Mouse (Mus musculus) forebrain, embryonic 16.5 days (tissue): ENCODE measurements around the gene Rapgef5. TPM values are rescaled to one million over a fixed set of nuclear protein-coding genes. Genes with fewer than 3 reads are reported as not detected.

Source experiments
- ATAC-seq: fragments of 200-750 bp; cut with Nextera tagmentation; 2 replicates; pipeline ENCODE4 v1.8.0; 2017; ENCODE audit warnings: mild to moderate bottlenecking, moderate library complexity
- H3K27ac ChIP-seq: fragments of 300-500 bp; sonication (generic); 2 replicates; pipeline ENCODE4 v1.5.1; 2014; ENCODE audit warnings: low read length, control low read depth
- H3K27me3 ChIP-seq: fragments of 300-500 bp; sonication (generic); replicated peaks from 2 replicates; pipeline ENCODE4 v1.6.1; 2014; ENCODE audit warnings: low read length; ENCODE audit not compliant: control insufficient read depth, insufficient read depth
- H3K36me3 ChIP-seq: fragments of 300-500 bp; sonication (generic); 2 replicates; pipeline ENCODE4 v1.6.1; 2014; ENCODE audit not compliant: control insufficient read depth, insufficient read depth
- H3K4me1 ChIP-seq: fragments of 300-500 bp; sonication (generic); replicated peaks from 2 replicates; pipeline ENCODE4 v1.6.1; 2014; ENCODE audit warnings: low read length; ENCODE audit not compliant: control insufficient read depth, insufficient read depth
- H3K4me2 ChIP-seq: fragments of 300-500 bp; sonication (generic); 2 replicates; pipeline ENCODE4 v1.6.1; 2014; ENCODE audit warnings: mild to moderate bottlenecking, low read length, control low read depth
- H3K4me3 ChIP-seq: fragments of 300-500 bp; sonication (generic); replicated peaks from 2 replicates; pipeline ENCODE4 v1.5.1; 2014; ENCODE audit warnings: mild to moderate bottlenecking, low read length, control low read depth
- H3K9ac ChIP-seq: fragments of 300-500 bp; sonication (generic); replicated peaks from 2 replicates; pipeline ENCODE4 v1.6.1; 2014; ENCODE audit warnings: low read depth, low read length, control low read depth
- H3K9me3 ChIP-seq: fragments of 300-500 bp; sonication (generic); 2 replicates; pipeline ENCODE4 v1.6.1; 2016; ENCODE audit warnings: low read length; ENCODE audit not compliant: control insufficient read depth
- WGBS: fragments of 180-500 bp; shearing (Covaris S2); extraction: QIAGEN DNeasy Blood & Tissue Kit; methylation state at CpG from one replicate; pipeline ENCODE4 v1.1.7; 2014; 5-methylcytosine and 5-hydroxymethylcytosine counted together
- polyA plus RNA-seq: library from polyadenylated mRNA; unstranded; fragments of >200 nt; fragmentation: Nextera tagmentation; extraction: Ambion mirVana; gene quantifications from 2 replicates; pipeline ENCODE4 v1.2.1, GENCODE M21; 2015

The Rapgef5 gene
- polyA plus RNA-seq, 1 experiment from 2014 or later: 36.6 TPM

GRCm38 (mm10) chr12:117751520-117752383 lies 235.5 kb downstream of the Rapgef5 start:
- Histone ChIP-seq H3K9me3 (no peaks in the 10 kb centered on the region), H3K36me3 (peaks cover 2% of the 10 kb centered on the region; the same call in 1 of the 2 replicates), H3K4me2 (peak overlapping the region; percentile 42), H3K9ac (peak overlapping the region; percentile 5), H3K27ac (peak overlapping the region; percentile 38), H3K27me3 (no peaks in the 10 kb centered on the region), H3K4me1 (peaks cover 15% of the 10 kb centered on the region), H3K4me3 (0 out of 2 replicates have a peak overlapping the region, but pooled peaks have one; percentile 10)
- ATAC-seq: peak; percentile 77
- 17% methylated on average over 25 of the region's 25 CpGs for WGBS

GRCm38 (mm10) chr12:117756010-117756409 lies 239.7 kb downstream of the Rapgef5 start:
- 68% methylated on average over 7 of the region's 7 CpGs for WGBS
- Histone ChIP-seq H3K4me3 (no peak overlapping the region), H3K36me3 (0 out of 2 replicates have a peak, but pooled peaks cover 6% of the 10 kb centered on the region), H3K27me3 (no peaks in the 10 kb centered on the region), H3K27ac (no peak overlapping the region), H3K9ac (no peak overlapping the region), H3K4me1 (peaks cover 12% of the 10 kb centered on the region), H3K9me3 (no peaks in the 10 kb centered on the region), H3K4me2 (no peak overlapping the region)
- no peak for ATAC-seq

GRCm38 (mm10) chr12:117760373-117760772 lies 244.1 kb downstream of the Rapgef5 start:
- no peak overlapping the region for H3K4me3 ChIP-seq
- ATAC-seq: no peak
- no peaks in the 10 kb centered on the region for H3K9me3 ChIP-seq
- no peak overlapping the region for H3K9ac ChIP-seq
- H3K4me1 ChIP-seq: peaks cover 6% of the 10 kb centered on the region
- H3K36me3 ChIP-seq: 0 out of 2 replicates have a peak, but pooled peaks cover 6% of the 10 kb centered on the region
- no peak overlapping the region for H3K4me2 ChIP-seq
- H3K27ac ChIP-seq: no peak overlapping the region
- no peaks in the 10 kb centered on the region for H3K27me3 ChIP-seq
- WGBS: 92% methylated on average over 5 of the region's 5 CpGs

- Histone ChIP-seq H3K9me3 (no peaks in the 10 kb centered on the region), H3K27me3 (no peaks in the 10 kb centered on the region), H3K4me2 (no peak overlapping the region), H3K27ac (no peak overlapping the region), H3K9ac (no peak overlapping the region), H3K4me1 (peaks cover 6% of the 10 kb centered on the region), H3K36me3 (0 out of 2 replicates have a peak, but pooled peaks cover 6% of the 10 kb centered on the region), H3K4me3 (no peak overlapping the region)
- ATAC-seq: no peak
Observed at GRCm38 (mm10) chr12:117760846-117761245, 244.6 kb downstream of the Rapgef5 start.

GRCm38 (mm10) chr12:117761698-117762097 lies 245.4 kb downstream of the Rapgef5 start:
- no peak overlapping the region for H3K27ac ChIP-seq
- peak; percentile 77 for ATAC-seq
- WGBS: 21% methylated on average over 1 of the region's 1 CpGs

GRCm38 (mm10) chr12:117763247-117763646 lies 247.0 kb downstream of the Rapgef5 start:
- H3K4me1 ChIP-seq: peaks cover 6% of the 10 kb centered on the region
- no peaks in the 10 kb centered on the region for H3K36me3 ChIP-seq
- WGBS: 86% methylated on average over 3 of the region's 3 CpGs
- ATAC-seq: no peak
- H3K9me3 ChIP-seq: no peaks in the 10 kb centered on the region
- H3K4me3 ChIP-seq: no peak overlapping the region
- no peaks in the 10 kb centered on the region for H3K27me3 ChIP-seq
- no peak overlapping the region for H3K4me2 ChIP-seq
- H3K9ac ChIP-seq: no peak overlapping the region
- H3K27ac ChIP-seq: no peak overlapping the region

More at GRCm38 (mm10) chr12:117761698-117762097, 245.4 kb downstream of the Rapgef5 start:
- Histone ChIP-seq H3K4me2 (no peak overlapping the region), H3K27me3 (no peaks in the 10 kb centered on the region), H3K9ac (no peak overlapping the region), H3K4me3 (no peak overlapping the region), H3K9me3 (no peaks in the 10 kb centered on the region), H3K4me1 (peaks cover 6% of the 10 kb centered on the region), H3K36me3 (0 out of 2 replicates have a peak, but pooled peaks cover 4% of the 10 kb centered on the region)

GRCm38 (mm10) chr12:117764839-117765238 lies 248.6 kb downstream of the Rapgef5 start:
- Histone ChIP-seq H3K27ac (no peak overlapping the region), H3K9me3 (no peaks in the 10 kb centered on the region), H3K27me3 (no peaks in the 10 kb centered on the region), H3K4me1 (peaks cover 6% of the 10 kb centered on the region), H3K4me2 (no peak overlapping the region), H3K9ac (no peak overlapping the region), H3K36me3 (no peaks in the 10 kb centered on the region), H3K4me3 (no peak overlapping the region)
- peak; percentile 57 for ATAC-seq
- 10% methylated on average over 7 of the region's 7 CpGs for WGBS

GRCm38 (mm10) chr12:117769113-117769512 lies 252.8 kb downstream of the Rapgef5 start:
- Histone ChIP-seq H3K4me2 (no peak overlapping the region), H3K9me3 (no peaks in the 10 kb centered on the region), H3K36me3 (no peaks in the 10 kb centered on the region), H3K4me3 (no peak overlapping the region), H3K27me3 (peaks cover 2% of the 10 kb centered on the region; the same call in 1 of the 2 replicates), H3K4me1 (no peaks in the 10 kb centered on the region), H3K27ac (no peak overlapping the region), H3K9ac (no peak overlapping the region)
- 4% methylated on average over 5 of the region's 5 CpGs for WGBS
- ATAC-seq: peak; percentile 34; the same call in 1 of the 2 replicates

- H3K9me3 ChIP-seq: no peaks in the 10 kb centered on the region
- H3K4me2 ChIP-seq: no peak overlapping the region
- H3K27me3 ChIP-seq: peaks cover 2% of the 10 kb centered on the region; the same call in 1 of the 2 replicates
- H3K9ac ChIP-seq: no peak overlapping the region
- H3K27ac ChIP-seq: no peak overlapping the region
- no peak overlapping the region for H3K4me3 ChIP-seq
- H3K4me1 ChIP-seq: no peaks in the 10 kb centered on the region
- ATAC-seq: no peak
- no peaks in the 10 kb centered on the region for H3K36me3 ChIP-seq
- 49% methylated on average over 2 of the region's 2 CpGs for WGBS
Observed at GRCm38 (mm10) chr12:117770211-117770610, 253.9 kb downstream of the Rapgef5 start.
